Mouse (Mus musculus): ENCODE measurements around the gene AI597479. TPM values are rescaled to one million over a fixed set of nuclear protein-coding genes. Genes with fewer than 3 reads are reported as not detected.

AI597479 gene
- total and polyA plus RNA-seq, 2 experiments from 2014 or later = 37.0 to 45.7 TPM

DNA sequence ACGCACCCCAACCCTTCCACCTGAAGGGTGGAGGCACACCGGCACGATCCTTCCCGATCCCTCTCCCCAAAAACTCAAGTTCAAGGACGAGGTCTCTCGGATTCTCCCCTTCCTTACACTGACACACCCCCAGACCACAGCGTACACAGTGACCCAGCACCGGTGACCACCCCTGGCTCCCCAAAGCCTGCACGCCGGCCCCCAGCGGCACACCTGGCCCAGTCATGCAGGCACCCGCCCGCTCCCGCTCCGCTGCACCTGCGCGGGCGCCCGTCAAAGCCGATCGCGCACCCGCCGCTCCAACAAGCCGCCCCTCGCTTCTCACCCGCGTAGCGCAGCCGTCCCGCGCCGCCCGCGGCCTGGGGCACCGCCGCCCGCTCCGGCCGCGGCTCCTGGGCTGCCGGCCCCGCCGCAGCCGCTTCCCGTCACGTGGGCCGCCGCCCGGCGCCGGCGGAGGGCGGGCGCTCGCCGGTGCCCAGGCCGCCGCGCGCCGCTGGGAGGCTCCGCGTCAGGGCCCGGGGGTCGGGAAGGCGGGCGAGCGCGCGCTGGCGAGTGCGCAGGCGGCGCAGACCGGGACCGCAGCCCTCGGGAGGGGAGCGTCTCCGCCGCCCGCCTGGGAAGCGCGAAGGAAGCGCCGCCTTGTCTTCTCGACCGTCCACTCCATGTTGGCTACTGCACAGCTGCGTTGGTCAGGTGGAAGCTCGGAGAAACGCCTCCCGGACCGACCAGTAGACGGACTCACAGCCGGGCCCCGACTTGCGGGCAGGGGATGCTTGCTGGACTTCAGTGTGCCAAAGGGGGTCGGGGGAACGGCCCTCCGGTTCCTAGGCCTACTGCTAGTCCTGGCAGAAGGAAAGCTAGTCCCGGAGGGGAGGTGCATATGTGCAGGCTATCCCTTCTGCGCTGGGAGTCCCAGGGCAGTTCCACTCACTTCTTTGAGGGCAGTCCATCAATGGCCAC is 6.2 kb upstream of the AI597479 start:
- under 1% methylated on average over 99 of the region's 102 CpGs for WGBS

DNA sequence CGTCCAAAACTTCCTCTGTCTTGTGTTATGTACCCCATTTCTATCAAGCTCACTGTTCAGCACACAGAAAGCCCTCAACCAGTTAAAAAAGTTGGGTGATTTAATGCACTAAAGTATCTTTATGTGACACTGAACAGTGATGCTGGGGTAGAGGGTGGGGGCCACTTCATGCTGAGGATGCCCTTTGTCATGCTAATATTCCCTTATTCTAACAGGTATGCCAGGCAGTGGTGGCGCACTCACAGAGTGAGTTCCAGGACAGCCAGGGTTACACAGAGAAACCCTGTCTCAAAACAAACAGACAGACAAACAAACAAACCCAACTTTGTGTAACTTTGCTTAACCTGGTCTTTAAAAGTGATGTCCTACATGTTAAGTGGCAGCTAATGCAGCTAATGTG is 4.3 kb upstream of the AI597479 start:
- no peak for DNase-seq
- no peak overlapping the region for H3K4me2 ChIP-seq (ENCODE audit: low read depth)
- 72% methylated on average over 2 of the region's 2 CpGs for WGBS
- H3K27ac ChIP-seq (ENCODE audit: low read depth, low read length) = no peak overlapping the region
- H3K36me3 ChIP-seq (ENCODE audit: insufficient read depth) = no peaks in the 10 kb centered on the region
- no peaks in the 10 kb centered on the region for H3K27me3 ChIP-seq (ENCODE audit: insufficient read depth, low read length)
- no peak for ATAC-seq
- H3K4me3 ChIP-seq (ENCODE audit: low read depth, low read length) = no peak overlapping the region
- H3K9me3 ChIP-seq (ENCODE audit: low read length) = no peaks in the 10 kb centered on the region
- H3K9ac ChIP-seq = no peak overlapping the region
- TF ChIP-seq CTCF (IDR thresholded peaks at IDR 0.05; ENCODE audit: low read depth) = no peak
- H3K4me1 ChIP-seq (ENCODE audit: insufficient read depth) = peaks cover 11% of the 10 kb centered on the region

More for the DNA sequence above, 6.2 kb upstream of the AI597479 start:
- Histone ChIP-seq H3K4me3 (ENCODE audit: low read depth, low read length) (peak overlapping the region; percentile 80), H3K9me3 (ENCODE audit: low read length) (no peaks in the 10 kb centered on the region), H3K27me3 (ENCODE audit: insufficient read depth, low read length) (no peaks in the 10 kb centered on the region), H3K36me3 (ENCODE audit: insufficient read depth) (no peaks in the 10 kb centered on the region), H3K9ac (peak overlapping the region; percentile 92), H3K27ac (ENCODE audit: low read depth, low read length) (peak overlapping the region; percentile 88), H3K4me1 (ENCODE audit: insufficient read depth) (peaks cover 6% of the 10 kb centered on the region; the same call in 1 of the 2 replicates), H3K4me2 (ENCODE audit: low read depth) (peak overlapping the region; percentile 68)
- ATAC-seq (peak; percentile 91), DNase-seq (peak; percentile 68)
- no peak; the same call in 1 of the 2 replicates for TF ChIP-seq CTCF (IDR thresholded peaks at IDR 0.05; ENCODE audit: low read depth)

DNA sequence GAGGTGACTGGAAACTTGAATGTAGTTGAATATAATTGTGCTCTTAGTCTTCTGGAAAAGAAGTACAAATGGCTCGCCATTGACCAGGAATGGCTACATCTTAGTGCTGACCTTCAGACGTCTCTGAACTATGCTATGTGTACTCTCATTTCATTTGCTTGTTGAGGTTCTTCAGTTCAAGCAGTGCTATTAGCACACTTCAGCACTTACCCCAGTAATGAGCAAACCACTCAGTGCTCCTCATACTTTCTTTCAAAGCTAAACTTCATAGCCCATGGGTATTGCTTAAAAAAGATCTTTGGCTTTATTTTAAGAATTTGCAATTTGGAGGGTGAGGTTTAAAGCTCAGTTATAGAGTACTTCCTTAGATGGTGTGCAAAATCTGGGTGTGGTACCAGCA is 10.2 kb downstream of the AI597479 start:
- Histone ChIP-seq H3K4me1 (ENCODE audit: insufficient read depth) (no peaks in the 10 kb centered on the region), H3K4me2 (ENCODE audit: low read depth) (no peak overlapping the region), H3K4me3 (ENCODE audit: low read depth, low read length) (no peak overlapping the region), H3K27me3 (ENCODE audit: insufficient read depth, low read length) (no peaks in the 10 kb centered on the region), H3K9ac (no peak overlapping the region), H3K36me3 (ENCODE audit: insufficient read depth) (peaks cover 37% of the 10 kb centered on the region), H3K9me3 (ENCODE audit: low read length) (no peaks in the 10 kb centered on the region), H3K27ac (ENCODE audit: low read depth, low read length) (no peak overlapping the region)
- TF ChIP-seq CTCF (IDR thresholded peaks at IDR 0.05; ENCODE audit: low read depth) = no peak
- WGBS = 90% methylated on average over 2 of the region's 2 CpGs
- DNase-seq (no peak), ATAC-seq (no peak)

DNA sequence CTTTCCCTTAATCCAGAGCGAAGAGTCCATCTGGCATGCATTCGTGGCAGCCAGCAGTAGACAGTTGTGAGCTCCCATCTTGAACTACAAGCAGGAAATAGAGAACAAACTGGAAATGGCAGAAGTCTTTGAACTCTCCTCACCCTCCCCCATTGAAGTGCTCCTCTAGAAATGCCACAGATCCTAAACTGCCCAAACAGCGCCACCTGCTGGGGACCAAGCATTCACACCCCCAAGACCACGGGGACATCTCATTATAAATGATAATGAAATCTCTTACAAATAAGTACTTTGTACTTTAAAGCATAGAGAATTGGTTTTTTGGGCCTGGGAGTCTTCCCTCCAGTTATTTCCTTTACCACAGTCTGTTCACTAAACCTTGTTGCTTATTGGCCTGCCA is 12.0 kb downstream of the AI597479 start:
- no peak for ATAC-seq
- Histone ChIP-seq H3K4me2 (ENCODE audit: low read depth) (no peak overlapping the region), H3K4me1 (ENCODE audit: insufficient read depth) (no peaks in the 10 kb centered on the region), H3K27ac (ENCODE audit: low read depth, low read length) (no peak overlapping the region), H3K27me3 (ENCODE audit: insufficient read depth, low read length) (no peaks in the 10 kb centered on the region), H3K9me3 (ENCODE audit: low read length) (no peaks in the 10 kb centered on the region), H3K36me3 (ENCODE audit: insufficient read depth) (peaks cover 45% of the 10 kb centered on the region), H3K9ac (no peak overlapping the region), H3K4me3 (ENCODE audit: low read depth, low read length) (no peak overlapping the region)
- DNase-seq = peak; percentile 15
- TF ChIP-seq CTCF (IDR thresholded peaks at IDR 0.05; ENCODE audit: low read depth) = peak; percentile 64
- 51% methylated on average over 4 of the region's 4 CpGs for WGBS

DNA sequence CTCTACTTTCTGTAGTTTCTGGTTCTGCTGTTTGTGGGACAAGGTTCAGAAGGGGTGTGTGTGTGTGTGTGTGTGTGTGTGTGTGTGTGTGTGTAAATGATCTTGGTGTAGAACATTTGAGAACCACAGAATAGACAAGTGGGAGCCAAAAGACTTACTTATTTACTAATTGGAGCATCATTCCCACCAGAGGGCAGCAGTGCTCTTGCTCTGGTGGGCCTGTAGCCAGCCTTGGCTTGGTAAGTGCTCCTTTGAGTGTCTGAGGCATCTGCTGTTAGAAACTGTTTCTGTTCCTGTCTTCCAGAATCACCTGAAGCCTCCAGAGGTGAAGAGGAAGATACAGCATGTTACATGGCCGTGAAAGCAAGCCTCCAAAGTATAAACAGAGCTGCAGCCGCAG is 14.4 kb downstream of the AI597479 start:
- ATAC-seq (peak; percentile 69), DNase-seq (peak; percentile 87)
- no peak overlapping the region for H3K4me2 ChIP-seq (ENCODE audit: low read depth)
- H3K27me3 ChIP-seq (ENCODE audit: insufficient read depth, low read length) = no peaks in the 10 kb centered on the region
- no peak overlapping the region for H3K4me3 ChIP-seq (ENCODE audit: low read depth, low read length)
- H3K9ac ChIP-seq = no peak overlapping the region
- H3K36me3 ChIP-seq (ENCODE audit: insufficient read depth) = peaks cover 41% of the 10 kb centered on the region
- H3K4me1 ChIP-seq (ENCODE audit: insufficient read depth) = no peaks in the 10 kb centered on the region
- no peak overlapping the region for H3K27ac ChIP-seq (ENCODE audit: low read depth, low read length)
- 87% methylated on average over 2 of the region's 2 CpGs for WGBS
- peak; percentile 76 for TF ChIP-seq CTCF (IDR thresholded peaks at IDR 0.05; ENCODE audit: low read depth)
- no peaks in the 10 kb centered on the region for H3K9me3 ChIP-seq (ENCODE audit: low read length)

DNA sequence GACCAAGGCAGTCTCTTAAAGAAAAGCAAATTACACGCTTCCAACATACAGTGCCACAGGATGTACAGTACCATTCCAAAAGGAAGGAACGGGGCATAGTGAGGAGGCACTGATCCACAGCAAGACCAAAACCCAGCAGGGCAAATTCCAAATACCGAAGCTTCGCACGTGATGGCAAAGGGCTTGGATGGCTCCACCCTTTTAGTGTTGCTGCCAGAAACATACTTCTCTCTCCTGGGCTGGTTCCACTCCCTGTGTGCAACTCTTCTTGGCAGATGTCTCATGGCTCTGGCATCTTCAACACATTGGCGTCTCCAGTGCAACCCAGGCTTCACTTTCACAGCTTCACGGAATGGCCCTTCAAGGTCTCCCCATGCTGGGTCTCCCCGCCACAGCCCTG is 18.9 kb downstream of the AI597479 start:
- H3K27ac ChIP-seq (ENCODE audit: low read depth, low read length) = no peak overlapping the region
- H3K27me3 ChIP-seq (ENCODE audit: insufficient read depth, low read length) = no peaks in the 10 kb centered on the region
- DNase-seq (no peak), ATAC-seq (no peak)
- no peaks in the 10 kb centered on the region for H3K9me3 ChIP-seq (ENCODE audit: low read length)
- no peak for TF ChIP-seq CTCF (IDR thresholded peaks at IDR 0.05; ENCODE audit: low read depth)
- H3K4me3 ChIP-seq (ENCODE audit: low read depth, low read length) = no peak overlapping the region
- no peak overlapping the region for H3K9ac ChIP-seq
- peaks cover 30% of the 10 kb centered on the region for H3K36me3 ChIP-seq (ENCODE audit: insufficient read depth)
- WGBS = 93% methylated on average over 8 of the region's 8 CpGs
- no peak overlapping the region for H3K4me2 ChIP-seq (ENCODE audit: low read depth)
- no peaks in the 10 kb centered on the region for H3K4me1 ChIP-seq (ENCODE audit: insufficient read depth)

DNA sequence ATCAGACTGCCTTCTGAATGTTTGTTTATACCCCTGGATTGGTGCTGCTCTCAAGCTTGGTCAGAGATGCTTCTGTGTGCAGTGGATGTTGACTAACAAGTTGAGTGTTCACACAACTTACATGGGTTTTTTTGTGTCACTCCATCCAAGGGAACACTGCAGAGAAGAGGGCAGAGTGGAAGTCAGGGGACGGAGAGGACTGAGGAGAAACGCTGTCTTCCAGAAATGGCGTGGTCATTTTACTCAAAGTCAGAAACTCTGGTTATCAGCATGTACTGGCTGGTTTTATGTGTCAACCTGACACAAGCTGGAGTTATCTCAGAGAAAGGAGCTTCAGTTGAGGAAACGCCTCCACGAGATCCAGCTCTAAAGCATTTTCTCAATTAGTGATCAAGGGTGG is 22.4 kb downstream of the AI597479 start:
- 97% methylated on average over 5 of the region's 5 CpGs for WGBS
- peaks cover 20% of the 10 kb centered on the region for H3K36me3 ChIP-seq (ENCODE audit: insufficient read depth)
- no peak for TF ChIP-seq CTCF (IDR thresholded peaks at IDR 0.05; ENCODE audit: low read depth)

More for the DNA sequence above, 22.4 kb downstream of the AI597479 start:
- Histone ChIP-seq H3K4me3 (ENCODE audit: low read depth, low read length) (no peak overlapping the region), H3K9me3 (ENCODE audit: low read length) (no peaks in the 10 kb centered on the region), H3K4me2 (ENCODE audit: low read depth) (no peak overlapping the region), H3K9ac (no peak overlapping the region), H3K4me1 (ENCODE audit: insufficient read depth) (no peaks in the 10 kb centered on the region), H3K27ac (ENCODE audit: low read depth, low read length) (no peak overlapping the region), H3K27me3 (ENCODE audit: insufficient read depth, low read length) (no peaks in the 10 kb centered on the region)
- DNase-seq (no peak), ATAC-seq (no peak)

Data from forebrain, postnatal 0 days (tissue).